Mouse (Mus musculus) brain, adult 2 months (tissue): Measurements from ENCODE around the gene Gm20458.

Source experiments
- DNase-seq: peaks from one replicate; pipeline ENCODE4 v3.0.0; 2011; ENCODE audit warnings: low read depth, low spot score

The Gm20458 gene

GRCm38 (mm10) chr2:164497691-164498268, 37.0 kb downstream of the Gm20458 start:
- no peak for DNase-seq

GRCm38 (mm10) chr2:164499317-164499716, 38.5 kb downstream of the Gm20458 start:
- DNase-seq, result no peak

- no peak for DNase-seq
Measured at GRCm38 (mm10) chr2:164500511-164500910, 39.7 kb downstream of the Gm20458 start.

- DNase-seq, result no peak
Measured at GRCm38 (mm10) chr2:164504919-164505318, 44.2 kb downstream of the Gm20458 start.

GRCm38 (mm10) chr2:164505619-164506347, 45.0 kb downstream of the Gm20458 start:
- no peak for DNase-seq

GRCm38 (mm10) chr2:164507811-164508210, 47.0 kb downstream of the Gm20458 start:
- no peak for DNase-seq

- DNase-seq, result no peak
Measured at GRCm38 (mm10) chr2:164510621-164511190, 49.9 kb downstream of the Gm20458 start.

- DNase-seq, result no peak
Measured at GRCm38 (mm10) chr2:164512121-164512909, 51.5 kb downstream of the Gm20458 start.

- DNase-seq, result no peak
Measured at GRCm38 (mm10) chr2:164513389-164513788, 52.6 kb downstream of the Gm20458 start.

GRCm38 (mm10) chr2:164514916-164515315, 54.1 kb downstream of the Gm20458 start:
- DNase-seq, result no peak

GRCm38 (mm10) chr2:164515897-164516296, 55.1 kb downstream of the Gm20458 start:
- peak; percentile 92 for DNase-seq

- no peak for DNase-seq
Measured at GRCm38 (mm10) chr2:164516592-164516991, 55.8 kb downstream of the Gm20458 start.

- DNase-seq, result peak; percentile 61
Measured at GRCm38 (mm10) chr2:164517485-164518221, 56.9 kb downstream of the Gm20458 start.

- peak; percentile 40 for DNase-seq
Measured at GRCm38 (mm10) chr2:164518266-164519170, 57.8 kb downstream of the Gm20458 start.

- no peak for DNase-seq
Measured at GRCm38 (mm10) chr2:164519171-164519526, 58.4 kb downstream of the Gm20458 start.

- DNase-seq, result peak; percentile 68
Measured at GRCm38 (mm10) chr2:164520782-164521181, 60.0 kb downstream of the Gm20458 start.

GRCm38 (mm10) chr2:164521841-164522240, 61.1 kb downstream of the Gm20458 start:
- DNase-seq, result peak; percentile 63

- no peak for DNase-seq
Measured at GRCm38 (mm10) chr2:164522280-164522679, 61.5 kb downstream of the Gm20458 start.

GRCm38 (mm10) chr2:164523301-164523773, 62.6 kb downstream of the Gm20458 start:
- peak; percentile 31 for DNase-seq

GRCm38 (mm10) chr2:164528557-164528956, 67.8 kb downstream of the Gm20458 start:
- no peak for DNase-seq
